Mouse (Mus musculus) small intestine, adult 10 weeks (tissue): ENCODE data around the gene Spc24. TPM values are rescaled to one million over a fixed set of nuclear protein-coding genes. Genes with fewer than 3 reads are reported as not detected.

Source experiments
- polyA plus RNA-seq: library from polyadenylated mRNA; stranded (reverse); fragments of 350-450 nt; fragmentation: Illumina TruSeq; extraction: RNeasy Lipid Tissue Mini Kit (QIAGEN cat#74804); gene quantifications from one replicate; pipeline ENCODE4 v1.2.3, GENCODE M21; 2014; ENCODE audit warnings: low replicate concordance

Gene Spc24
- polyA plus RNA-seq = 7.9 TPM

DNA sequence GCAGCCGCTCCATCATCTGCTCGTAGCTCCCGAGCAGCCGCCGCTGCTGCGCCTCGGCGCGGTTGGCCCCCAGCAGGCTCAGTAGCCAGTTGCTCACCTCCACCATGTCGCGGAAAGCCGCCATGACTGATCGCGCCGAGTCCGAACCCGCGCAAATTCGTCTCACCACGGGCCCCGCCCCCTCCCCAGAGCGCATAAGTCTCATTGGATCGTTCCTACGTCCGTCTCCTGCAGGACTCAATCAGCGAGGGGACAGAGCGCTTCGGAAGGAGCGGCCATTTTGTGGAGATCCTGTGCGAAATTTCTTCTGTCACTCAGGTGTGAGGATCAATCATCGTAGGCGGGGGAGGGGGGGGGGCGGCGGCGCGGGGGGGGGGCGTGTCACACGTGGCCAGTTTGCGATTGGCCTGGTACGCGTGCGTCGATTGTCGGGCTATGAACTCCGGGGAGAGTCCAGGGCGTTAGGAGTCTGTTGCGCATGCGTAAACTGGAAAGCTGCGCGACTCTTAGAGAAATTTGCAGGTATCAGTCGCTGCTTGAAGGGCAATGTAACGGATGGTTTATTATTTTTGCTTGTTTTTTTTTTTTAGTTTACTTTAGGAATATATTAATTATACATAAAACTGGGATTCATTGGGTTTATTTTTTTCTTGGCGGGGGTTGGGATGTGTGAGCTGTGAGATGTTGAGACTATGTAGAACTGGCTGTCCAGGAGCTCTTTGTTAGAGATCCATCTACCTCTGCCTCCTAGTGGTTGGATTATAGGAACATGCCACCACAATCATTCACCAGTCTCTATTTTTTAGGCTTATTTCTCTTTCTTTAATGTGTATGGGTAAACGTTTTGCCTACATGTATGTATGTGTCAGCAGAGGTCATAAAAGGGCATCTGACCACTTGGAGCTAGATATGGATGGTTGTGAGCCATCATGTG lies at the start of gene Spc24:
TSS of gene Spc24 (minus strand) at position 149 of the 934 bp plus-strand sequence.

DNA sequence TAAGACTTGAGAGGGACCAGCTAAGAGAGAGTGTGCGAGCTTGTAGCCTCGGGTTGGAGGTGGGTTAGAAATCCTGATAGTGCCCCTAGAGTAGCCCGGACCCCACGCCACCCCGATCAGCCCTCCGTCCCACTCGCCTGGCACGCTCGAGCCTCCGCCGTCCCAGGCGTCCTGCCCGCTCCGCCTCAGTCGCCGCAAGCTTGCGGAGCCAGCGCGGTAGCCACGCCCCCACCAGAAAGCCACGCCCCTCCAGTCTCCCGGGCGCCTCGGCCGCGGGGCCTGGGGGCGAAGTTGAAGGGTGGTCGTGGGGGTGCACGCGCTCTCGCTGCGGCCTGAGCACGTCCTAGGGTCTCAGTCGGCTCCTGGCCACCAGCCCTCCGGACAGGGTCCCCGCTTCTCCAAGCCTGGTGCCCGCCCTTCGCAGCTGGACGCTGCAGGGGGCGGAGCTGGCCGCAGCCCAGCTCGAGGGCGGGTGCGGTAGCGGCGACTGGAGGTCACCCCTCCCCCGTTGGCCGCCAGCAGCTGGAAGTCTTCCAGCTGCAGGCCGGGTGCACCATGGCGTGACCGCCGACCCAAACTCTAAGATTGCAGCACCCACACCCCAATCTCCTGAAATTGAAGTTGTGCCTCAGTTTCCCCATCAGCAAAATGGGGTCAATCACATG lies 38.4 kb upstream of the Spc24 start, which contains the start of gene Kank2:
TSS of gene Kank2 (minus strand) at position 400 of the 665 bp plus-strand sequence.

DNA sequence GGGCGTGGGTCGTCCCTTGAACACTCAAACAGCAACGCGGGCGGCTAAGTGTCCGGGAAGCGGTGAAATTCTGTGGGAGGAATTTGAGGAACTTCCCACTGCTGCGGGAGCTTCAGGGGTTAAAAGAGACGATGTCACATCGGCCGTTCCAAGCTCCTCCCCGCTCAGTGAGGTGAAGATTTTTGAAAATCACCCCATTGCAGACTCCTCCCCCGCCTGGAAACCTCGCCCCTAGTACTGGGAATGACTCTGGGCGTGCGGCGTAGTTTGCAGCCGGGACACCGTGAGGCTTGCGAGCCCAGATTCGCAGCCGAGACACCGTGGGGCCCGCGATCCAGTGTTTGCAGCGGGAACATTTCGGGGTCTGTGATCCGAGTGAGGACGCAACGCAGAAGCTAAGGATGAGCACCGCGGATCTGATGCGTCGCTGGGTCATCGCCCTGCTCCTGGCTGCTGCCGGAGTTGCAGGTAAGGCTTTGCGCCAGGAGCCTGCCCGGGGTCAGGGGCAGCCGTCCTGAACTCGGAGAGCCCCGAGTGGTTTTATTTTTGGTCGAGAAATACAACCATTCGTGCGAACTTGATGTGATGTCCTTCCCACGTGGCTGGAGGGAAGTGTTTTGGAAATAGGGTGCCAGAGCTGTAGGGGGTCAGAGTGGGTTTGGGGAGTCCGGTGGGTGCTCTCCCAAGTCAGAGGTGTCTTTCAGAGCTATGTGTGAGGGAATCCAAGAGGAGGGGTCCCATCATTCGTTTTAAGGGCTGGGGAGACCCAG lies 36.5 kb downstream of the Spc24 start, which contains the start of gene Ldlr:
TSS of gene Ldlr (plus strand) at position 107 of the 770 bp plus-strand sequence.

Other genes with a start within 250 kb of the Spc24 start
- gene AB124611, start 234.1 kb downstream of the Spc24 start, polyA plus RNA-seq = 0.48 TPM
- 1.4 TPM for gene Carm1, start 213.4 kb downstream of the Spc24 start, polyA plus RNA-seq
- gene Timm29, start 167.6 kb downstream of the Spc24 start, polyA plus RNA-seq = 22.1 TPM
- gene Yipf2, start 167.5 kb downstream of the Spc24 start, polyA plus RNA-seq = 4.0 TPM
- 1.6 TPM for gene Smarca4, start 144.1 kb downstream of the Spc24 start, polyA plus RNA-seq
- 8.7 TPM for gene Ldlr, start 36.8 kb downstream of the Spc24 start, polyA plus RNA-seq
- gene Kank2, start 38.4 kb upstream of the Spc24 start, polyA plus RNA-seq = 2.1 TPM
- gene Angptl8, start 75.2 kb upstream of the Spc24 start, polyA plus RNA-seq = not detected
- 2.5 TPM for gene Dock6, start 92.3 kb upstream of the Spc24 start, polyA plus RNA-seq
- gene Rab3d, start 157.9 kb upstream of the Spc24 start, polyA plus RNA-seq = 2.6 TPM
- gene Ccdc159, start 167.2 kb upstream of the Spc24 start, polyA plus RNA-seq = not detected
- 0.67 TPM for gene Tmem205, start 167.3 kb upstream of the Spc24 start, polyA plus RNA-seq
- gene Plppr2, start 176.7 kb upstream of the Spc24 start, polyA plus RNA-seq = 0.15 TPM
- 2.8 TPM for gene Swsap1, start 195.5 kb upstream of the Spc24 start, polyA plus RNA-seq
- gene Epor, start 203.2 kb upstream of the Spc24 start, polyA plus RNA-seq = not detected
- not detected for gene Rgl3, start 229.1 kb upstream of the Spc24 start, polyA plus RNA-seq
- gene Ccdc151, start 242.3 kb upstream of the Spc24 start, polyA plus RNA-seq = not detected
- 4.0 TPM for gene Prkcsh, start 242.5 kb upstream of the Spc24 start, polyA plus RNA-seq